Mouse (Mus musculus) frontal cortex, postnatal 14 days (tissue): ENCODE measurements around the gene 1810024B03Rik.
"Not testable (repeated sequence)": the region's sequence is repeated elsewhere in the genome, so short reads cannot be mapped to it uniquely, and the experiment has no call there.

Experiments
- DNase-seq, 2 experiments: peaks; one replicate each; pipeline ENCODE4 v3.0.0; 2022; ENCODE audit warnings: low spot score in 2 of 2

1810024B03Rik gene

DNA sequence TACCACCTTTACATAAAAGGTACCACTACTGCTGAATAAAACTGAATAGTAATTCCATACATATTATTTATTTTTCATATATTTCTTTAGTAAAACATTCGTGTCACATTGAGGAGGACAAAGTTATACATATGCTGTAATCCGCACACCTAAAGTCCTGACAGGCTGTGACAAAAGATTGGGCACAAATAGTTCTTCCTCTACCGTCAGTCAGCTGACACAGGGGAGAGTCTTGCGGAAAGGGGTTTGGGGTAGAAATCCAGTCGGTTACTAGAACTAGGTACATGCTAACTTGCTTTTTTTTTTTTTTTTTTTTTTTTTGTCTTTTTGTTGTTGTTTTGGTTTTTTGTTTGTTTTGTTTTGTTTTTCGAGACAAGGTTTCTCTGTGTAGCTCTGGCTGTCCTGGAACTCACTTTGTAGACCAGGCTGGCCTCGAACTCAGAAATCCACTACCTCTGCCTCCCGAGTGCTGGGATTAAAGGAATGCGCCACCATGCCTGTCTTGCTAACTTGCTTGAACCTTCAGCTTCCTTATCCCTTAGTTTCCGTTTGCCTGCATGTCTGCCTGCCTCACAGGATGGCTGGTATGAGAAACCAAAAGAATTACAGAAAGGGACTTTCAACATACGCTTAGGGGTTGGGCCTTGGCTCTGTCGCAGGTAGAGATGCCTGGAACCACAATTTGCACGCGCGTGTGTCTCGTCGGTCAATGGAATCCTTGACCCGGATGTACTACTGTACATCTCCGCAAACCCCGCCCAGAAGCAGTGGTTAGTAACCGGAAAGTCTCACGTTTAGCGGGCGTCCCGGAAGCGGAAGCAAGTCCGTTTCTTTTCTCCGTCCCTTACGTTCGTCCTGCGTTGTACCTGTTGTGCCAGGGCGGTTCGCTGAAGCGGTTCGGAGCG lies at the start of gene 1810024B03Rik, which contains the start of gene Snrnp200:
TSS of gene 1810024B03Rik (minus strand) at position 734 of the 905 bp plus-strand sequence.
TSS of gene Snrnp200 (plus strand) at position 840 of the 905 bp plus-strand sequence.
- peak; percentile 92 to 93 for DNase-seq

DNA sequence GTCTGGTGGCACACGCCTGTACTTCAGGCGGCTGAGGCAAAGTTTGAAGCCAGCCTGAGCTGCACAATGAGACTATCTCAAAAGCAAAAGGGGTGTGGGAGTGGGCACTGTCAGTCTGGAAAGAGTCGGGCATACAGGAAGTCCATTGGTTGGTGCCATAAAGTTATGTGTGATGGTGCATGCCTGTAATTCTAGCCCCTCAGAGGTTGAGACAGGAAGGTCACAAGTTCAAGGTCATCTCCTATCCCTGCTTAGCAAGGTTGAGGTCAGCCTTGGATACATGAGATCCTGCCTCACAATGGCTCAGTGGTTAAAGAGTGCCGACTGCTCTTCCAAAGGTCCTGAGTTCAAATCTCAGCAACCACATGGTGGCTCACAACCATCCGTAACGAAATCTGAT lies 47.2 kb upstream of the 1810024B03Rik start:
- no peak for DNase-seq

DNA sequence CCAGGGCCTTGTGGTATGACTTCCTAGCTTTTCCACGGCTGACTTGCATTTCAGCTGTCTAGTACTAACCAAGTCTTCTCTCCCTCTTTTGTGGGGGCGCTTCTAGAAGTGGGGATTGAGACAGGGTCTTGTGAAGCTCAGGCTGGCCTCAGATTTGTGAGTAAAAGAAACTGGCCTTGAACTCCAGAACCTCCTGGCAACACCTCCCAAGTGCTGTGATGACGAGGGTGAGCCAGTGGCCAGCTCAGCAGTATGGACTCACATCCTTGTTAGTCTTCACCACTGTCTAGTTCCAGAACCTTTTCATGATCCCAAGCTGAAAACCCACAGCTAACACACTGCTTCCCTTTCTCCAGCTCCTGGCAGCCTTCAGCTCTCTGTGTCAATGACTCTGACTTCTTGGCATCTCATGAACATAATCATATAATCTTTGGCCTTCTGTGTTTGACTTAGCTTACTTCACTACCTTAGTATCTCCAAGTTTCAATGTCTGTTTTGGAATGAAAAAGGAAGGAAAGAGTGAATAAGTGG lies 46.6 kb upstream of the 1810024B03Rik start:
- no peak for DNase-seq

DNA sequence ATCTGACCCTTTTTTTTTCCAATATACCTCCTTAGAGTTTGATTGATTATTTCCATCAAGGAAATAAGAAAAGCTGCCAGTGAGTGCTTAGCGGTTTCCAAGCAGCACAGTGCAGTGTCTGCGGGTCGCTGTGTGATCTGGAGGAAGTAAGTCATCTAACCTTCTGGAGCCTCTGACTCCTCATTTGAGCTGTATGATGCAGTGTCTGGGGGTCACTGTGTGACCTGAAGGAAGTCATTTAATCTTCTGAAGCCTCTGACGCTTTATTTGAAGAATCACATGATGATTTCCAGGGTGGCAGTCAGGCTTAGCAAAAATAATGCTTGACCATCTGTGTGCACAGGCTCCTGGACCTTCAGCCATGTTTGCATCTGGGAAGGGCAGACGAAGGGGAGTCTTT lies 44.7 kb upstream of the 1810024B03Rik start:
- no peak for DNase-seq

DNA sequence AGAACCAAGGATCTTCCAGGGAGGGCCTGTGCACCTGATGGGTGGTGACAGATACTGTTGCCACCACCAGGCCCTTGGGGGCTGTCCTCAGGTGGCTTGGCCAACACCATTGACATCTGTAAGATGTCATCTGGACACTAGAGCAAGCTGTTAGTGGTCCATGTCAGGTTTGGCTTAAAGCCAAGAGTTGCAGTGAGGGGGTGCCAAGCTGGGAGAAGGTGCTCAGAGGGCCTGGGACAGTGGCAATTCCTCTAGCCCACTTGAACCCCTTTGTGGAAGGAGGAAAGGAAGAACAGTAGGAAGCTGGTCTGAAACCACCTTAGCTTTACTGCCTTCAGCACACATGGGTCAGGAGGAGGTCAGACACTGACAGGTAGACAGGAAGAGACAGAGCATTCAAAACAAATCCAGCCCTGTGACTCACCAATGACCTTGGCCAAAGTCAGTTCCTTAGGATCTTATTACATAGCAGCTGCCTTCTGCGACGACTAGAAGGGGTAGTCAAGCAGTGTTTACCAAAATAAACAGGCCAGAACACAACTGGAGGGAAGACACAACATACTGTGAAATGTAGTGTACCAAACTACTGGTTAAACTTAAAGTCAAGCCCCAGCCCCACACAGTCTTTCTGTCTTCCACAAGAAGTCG lies 43.9 kb upstream of the 1810024B03Rik start:
- DNase-seq, result no peak

DNA sequence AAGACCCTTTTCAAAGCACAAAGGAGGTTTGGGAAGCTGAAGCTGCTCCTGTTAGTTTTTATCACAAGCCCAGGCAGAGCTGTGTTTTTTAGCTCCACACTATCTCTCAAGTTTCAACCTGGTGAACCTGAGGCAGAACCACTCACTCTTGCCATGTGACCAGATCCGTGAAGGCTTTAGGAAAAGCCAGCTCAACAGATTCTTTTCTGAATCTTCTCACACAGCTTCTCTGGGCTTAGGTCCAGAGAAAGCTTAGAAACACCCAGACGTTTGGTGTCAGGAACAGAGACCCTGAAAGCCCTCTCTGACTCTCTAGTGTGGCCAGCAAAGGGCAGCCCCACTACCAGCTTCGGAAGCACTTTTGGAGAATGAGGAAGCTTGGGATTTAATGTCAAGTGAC lies 43.4 kb upstream of the 1810024B03Rik start:
- DNase-seq, result no peak

DNA sequence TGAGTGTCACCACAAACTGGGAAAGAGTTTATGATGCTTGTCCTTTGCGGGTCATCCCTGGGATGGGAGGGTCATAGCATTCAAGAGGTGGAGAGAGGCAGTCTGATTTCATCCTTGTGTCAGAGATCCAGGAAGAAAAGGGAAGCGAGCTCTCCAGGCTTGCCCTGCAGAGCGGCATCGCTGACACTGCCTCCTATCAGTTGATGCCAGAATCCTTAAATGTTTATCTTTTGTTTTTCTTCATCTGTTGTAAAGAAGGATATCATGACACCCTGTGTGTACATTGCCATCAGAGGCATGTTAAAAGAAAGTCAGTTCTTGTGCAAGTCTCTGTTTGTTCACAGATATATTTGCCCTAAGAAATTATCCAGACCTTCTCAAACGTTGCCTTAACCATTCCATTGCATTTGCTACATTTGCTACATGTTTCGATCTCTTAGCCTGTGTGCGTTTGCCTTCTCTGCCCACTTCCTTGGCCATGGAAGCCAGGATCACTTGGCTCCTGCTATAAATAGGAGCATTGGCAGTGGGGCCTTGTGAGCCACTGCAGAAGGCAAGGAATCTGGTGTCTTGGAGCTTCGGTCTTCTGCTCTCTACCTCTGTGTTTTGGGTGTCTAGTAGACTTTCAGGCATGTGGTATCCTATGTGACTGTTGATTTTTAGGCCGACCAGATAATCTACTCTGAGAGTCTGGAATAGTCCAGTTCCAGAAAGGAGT lies 42.4 kb upstream of the 1810024B03Rik start:
- no peak for DNase-seq

DNA sequence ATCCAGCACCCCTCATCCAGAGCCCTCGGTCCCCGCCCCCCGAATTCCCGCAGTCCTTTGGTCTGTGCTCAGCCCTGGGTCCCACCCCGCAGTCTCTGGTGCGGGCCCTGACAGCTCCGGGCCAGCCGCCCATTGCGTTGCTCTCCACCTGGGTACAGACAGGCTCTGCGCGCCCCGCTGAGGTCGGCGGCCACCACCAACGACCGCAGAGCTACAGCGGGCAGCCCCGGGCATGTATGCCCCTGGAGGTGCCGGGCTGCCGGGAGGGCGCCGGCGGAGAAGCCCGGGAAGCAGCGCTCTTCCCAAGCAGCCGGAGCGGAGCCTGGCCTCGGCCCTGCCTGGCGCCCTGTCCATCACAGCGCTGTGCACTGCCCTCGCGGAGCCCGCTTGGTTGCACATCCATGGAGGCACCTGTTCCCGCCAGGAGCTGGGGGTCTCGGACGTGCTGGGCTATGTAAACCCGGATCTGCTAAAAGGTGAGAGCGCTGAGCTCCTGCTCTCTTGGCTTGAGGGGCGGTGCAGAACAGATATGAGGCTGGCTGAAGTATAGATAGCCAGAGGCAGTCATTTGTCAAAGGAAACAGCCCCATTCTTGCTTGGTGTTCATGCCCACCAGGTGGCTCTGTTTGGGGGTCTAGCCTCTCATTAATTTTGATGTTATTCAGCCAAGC lies 40.4 kb upstream of the 1810024B03Rik start:
- peak in 1 of 2 experiments; percentile 37 for DNase-seq

DNA sequence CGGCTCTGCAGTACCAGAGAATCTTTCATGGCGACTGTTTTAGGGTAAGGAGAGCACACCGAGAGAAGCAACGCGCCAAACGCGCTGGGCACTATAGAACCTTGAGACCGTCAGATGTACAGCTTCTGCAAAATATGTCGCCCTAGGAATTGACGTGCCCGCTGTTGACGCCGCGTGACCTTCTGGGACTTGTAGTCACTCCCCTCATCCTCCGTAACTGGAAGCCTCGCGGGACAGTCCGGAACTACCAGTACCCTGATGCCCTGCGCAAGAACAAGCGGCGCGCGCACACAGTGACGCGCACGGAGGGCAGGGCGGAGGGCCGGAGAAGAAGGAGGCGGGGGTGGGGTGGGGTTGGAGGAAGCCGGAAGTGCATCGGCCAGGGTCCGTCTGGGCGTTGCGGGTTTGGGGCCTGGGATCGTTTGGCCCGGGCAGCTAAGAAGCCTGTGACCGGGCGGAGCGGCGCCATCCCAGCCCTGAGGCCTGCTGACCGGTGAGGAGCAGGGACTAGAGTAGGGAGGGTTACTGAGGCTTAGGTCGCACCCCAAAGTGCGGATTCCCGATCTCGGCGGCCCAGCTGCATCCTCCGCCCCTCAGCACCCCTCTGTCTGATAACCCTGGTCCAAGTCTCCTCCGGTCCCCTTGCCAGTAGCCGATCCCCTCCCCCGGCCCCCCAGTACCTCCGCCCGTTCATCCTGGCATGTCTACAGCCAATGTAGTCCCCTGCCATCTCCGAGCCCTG lies 39.7 kb upstream of the 1810024B03Rik start, which contains the start of the genes Ciao1 and Tmem127:
TSS of gene Ciao1 (minus strand) at position 225 of the 742 bp plus-strand sequence.
TSS of gene Tmem127 (plus strand) at position 317 of the 742 bp plus-strand sequence.
- peak; percentile 95 to 97 for DNase-seq

DNA sequence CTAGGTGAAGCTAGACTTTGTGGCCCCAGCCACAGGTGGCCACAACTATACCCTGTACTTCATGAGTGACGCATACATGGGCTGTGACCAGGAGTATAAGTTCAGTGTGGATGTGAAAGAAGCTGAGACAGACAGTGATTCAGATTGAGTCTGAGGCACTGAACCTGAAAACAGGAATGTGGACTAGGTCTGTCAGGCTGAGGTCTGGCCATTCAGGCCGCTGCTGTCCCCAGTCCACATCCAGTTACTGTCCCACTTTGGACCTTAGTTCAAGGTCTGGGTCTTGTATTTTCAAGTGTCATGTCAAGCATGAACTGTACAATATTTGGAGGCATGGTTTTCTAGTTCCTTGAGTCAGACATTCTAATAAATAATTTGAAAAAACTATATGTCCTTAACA lies 32.0 kb upstream of the 1810024B03Rik start:
- DNase-seq, result no peak

DNA sequence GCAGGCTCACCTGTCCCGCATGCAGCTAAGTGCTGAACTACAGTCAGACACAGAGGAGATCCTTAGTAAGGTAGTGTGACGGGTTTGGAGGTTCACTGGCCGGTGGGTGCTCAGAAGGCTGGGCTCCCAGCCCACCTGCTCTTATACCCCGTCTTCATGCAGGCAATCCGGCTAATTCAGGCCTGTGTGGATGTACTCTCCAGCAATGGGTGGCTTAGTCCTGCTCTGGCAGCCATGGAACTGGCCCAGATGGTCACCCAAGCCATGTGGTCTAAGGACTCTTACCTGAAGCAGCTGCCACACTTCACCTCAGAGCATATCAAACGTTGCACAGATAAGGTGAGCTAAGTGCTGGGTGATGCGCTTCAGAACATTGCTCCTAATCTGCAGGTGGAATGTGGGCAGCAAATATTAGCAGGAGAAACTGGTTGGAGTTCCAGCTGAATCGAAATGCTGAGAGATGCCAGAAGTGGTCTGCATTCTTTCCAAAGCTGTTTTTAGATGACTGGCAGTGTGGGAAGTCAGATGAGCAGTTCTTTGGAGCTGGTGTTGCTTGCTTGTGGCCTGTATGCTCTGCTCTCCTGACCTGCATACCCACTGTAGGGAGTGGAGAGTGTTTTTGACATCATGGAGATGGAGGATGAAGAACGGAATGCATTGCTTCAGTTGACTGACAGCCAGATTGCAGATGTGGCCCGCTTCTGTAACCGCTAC lies 30.0 kb upstream of the 1810024B03Rik start:
- no peak for DNase-seq

DNA sequence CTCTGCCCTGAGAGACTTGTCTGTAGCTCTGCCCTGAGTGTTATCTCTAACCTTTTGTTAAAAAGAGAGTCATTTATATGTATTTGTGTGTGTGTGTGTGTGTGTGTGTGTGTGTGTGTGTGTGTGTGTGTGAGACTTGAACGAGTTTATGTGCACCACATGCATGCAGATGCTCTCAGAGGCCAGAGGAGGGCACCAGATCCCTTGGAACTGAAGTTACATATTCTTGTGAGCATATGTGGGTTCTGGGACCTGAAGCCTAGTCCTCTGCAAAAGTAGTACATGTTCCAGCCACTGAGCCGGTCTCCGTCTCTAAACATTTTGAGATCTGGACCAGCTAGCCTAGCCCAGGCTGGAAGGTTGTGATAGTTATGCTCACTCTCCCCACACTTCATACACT lies 17.2 kb upstream of the 1810024B03Rik start:
- no peak for DNase-seq

DNA sequence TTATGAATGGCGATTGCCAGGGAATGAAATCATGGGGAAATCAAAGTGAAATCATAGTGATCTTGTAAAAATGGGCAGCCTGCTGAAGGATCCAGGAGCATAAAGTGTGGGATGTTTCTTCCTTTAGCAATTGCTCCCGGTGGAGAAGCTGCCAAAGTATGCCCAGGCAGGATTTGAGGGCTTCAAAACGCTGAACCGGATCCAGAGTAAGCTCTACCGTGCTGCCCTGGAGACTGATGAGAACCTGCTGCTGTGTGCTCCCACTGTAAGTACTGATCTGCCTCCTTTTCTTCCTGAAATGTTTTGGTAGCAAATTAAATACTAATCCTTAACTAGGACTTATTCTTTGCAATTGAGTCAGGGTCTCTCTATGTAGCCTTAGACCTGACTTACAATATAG lies 9.7 kb upstream of the 1810024B03Rik start:
- DNase-seq, result no peak

DNA sequence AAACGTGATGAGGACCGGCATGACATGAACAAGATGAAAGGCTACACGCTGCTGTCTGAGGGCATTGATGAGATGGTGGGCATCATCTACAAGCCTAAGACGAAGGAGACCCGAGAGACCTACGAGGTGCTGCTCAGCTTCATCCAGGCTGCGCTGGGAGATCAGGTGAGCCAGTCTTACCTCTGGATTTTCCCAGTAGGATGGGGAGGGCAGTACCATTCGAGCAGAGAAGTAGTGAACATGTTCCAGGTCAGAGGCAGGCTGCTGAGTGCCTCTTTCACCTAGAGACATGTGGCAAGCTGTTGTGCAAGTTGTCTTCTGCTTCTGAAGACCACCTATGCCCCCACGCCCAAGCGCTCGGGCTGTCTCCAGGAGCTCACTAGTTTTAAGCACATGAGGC lies 2.6 kb upstream of the 1810024B03Rik start:
- no peak for DNase-seq

DNA sequence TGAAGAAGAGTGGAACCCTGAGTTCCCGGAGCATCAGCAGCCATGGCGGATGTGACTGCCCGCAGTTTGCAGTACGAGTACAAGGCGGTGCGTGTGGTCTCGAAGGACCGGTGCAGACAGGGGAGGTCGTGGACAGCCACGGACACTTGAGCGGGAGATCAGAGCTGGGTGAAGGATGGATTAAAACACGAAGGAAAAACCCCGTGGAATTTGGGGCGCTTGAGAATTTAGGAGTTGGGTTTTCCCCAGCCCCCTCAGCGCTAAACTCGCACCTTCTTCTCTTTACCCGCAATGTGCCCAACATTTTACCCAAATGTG lies 331 bp upstream of the 1810024B03Rik start:
- DNase-seq, result no peak

DNA sequence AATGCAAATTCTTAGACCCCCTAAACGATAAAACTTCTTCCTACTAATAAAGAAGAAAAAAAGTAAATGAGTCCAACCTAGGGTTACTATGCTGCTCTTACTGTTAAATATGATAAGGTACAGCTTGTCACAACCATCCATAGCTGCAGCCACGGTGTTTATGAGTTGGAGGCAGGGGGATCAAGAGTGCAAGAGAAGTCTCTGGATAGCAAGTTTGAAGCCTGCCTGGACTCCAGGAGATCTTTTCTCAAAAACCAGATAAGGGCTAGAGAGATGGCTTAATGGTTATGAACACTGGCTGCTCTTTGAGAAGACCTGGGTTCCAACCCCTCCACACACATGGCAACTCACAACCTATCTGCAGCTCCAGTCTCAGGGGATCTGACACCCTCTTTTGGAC lies 1.2 kb downstream of the 1810024B03Rik start:
- DNase-seq, result no peak

DNA sequence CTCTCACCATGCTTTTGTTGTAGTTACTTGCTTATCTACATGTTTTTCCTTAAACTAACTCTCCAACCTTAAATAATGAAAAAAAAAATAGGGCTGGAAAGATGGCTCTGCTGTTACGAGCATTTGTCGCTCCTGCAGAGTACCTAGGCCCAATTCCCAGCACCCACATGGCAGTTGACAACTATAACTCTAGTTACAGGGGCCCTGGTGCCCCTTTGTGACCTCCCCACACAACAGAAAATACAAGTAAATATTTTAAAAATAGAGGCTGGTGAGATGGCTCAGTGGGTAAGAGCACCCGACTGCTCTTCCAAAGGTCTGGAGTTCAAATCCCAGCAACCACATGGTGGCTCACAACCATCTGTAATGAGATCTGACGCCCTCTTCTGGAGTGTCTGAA lies 2.1 kb downstream of the 1810024B03Rik start:
- DNase-seq, result not testable (repeated sequence)

DNA sequence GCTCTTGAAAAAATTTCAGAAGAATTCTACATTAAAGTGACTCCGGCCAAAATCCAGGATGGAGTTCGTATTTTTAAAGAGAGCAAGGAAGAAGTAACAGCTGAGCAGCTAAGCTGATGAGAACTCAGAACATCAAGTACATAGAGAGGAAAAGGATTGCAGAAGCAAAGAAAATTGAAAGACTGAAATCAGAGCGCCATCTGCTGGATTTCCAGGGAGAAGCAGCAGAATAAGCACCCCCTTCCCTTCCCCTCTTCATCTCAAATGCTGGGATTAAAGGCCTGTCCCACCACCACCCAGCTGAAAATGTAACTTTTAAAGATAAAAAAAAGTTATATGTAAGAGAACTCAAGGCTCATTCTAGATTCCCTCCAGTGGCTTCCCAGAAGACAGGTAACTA lies 3.1 kb downstream of the 1810024B03Rik start:
- DNase-seq, result peak in 1 of 2 experiments; percentile 50

DNA sequence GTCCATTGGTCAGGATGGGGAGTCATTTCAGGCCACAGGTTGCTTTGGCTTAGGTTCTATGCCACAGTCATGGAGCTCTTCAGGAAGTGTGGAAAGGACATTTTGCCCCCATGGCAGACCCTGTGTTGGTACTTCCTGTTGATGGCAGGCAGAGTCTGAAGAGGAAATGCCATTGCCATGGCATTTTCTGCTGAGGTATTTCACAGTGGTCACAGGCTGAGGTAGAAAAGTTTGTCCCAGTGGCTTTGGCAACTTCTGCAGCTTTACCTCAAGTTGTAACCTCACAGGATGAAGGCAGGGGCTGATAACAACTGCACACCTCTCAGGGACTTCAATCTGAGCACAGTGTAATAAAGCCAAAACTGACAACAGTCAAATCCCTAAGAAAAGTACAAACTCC lies 18.5 kb downstream of the 1810024B03Rik start:
- no peak for DNase-seq
